Mouse (Mus musculus): ENCODE measurements around the gene Cited4. TPM values are rescaled to one million over a fixed set of nuclear protein-coding genes. Genes with fewer than 3 reads are reported as not detected.

Cited4 gene
- polyA plus RNA-seq, 1 experiment from 2014 or later, result 7.3 TPM

DNA sequence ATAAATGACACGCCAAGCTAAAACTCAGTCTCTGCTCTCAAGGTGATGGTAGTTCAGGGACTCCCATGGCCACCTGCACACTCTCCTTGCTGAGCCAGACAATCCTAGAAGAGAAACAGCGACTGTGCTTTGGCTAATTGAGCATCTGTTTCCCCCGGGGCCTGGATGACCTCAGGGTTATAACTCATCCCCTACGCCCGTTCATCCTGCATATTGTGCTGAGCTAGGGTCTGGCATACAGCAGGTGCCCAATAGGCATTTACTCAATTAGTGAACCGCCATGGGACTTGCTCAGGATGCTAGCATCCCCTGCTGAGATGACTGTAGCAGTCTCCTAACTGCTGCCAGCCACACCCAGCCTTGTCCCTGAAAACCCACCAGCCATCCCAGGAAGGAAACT, 20.9 kb downstream of the Cited4 start:
- DNase-seq (ENCODE audit: low spot score) (no peak), ATAC-seq (ENCODE audit: insufficient number of reproducible peaks, low FRiP score, low TSS enrichment, low read depth) (no peak)
- H3K27ac ChIP-seq (replicated peaks; ENCODE audit: low read depth, low read length), result no peak overlapping the region
- H3K9me3 ChIP-seq (ENCODE audit: control insufficient read depth, low read length), result no peaks in the 10 kb centered on the region
- no peak overlapping the region for H3K9ac ChIP-seq (ENCODE audit: low read length)
- WGBS, result 33% methylated on average over 6 of the region's 6 CpGs
- H3K4me1 ChIP-seq (ENCODE audit: control insufficient read depth, insufficient read depth, low read length), result no peaks in the 10 kb centered on the region
- H3K27me3 ChIP-seq (ENCODE audit: control insufficient read depth, insufficient read depth, low read length), result no peaks in the 10 kb centered on the region
- no peaks in the 10 kb centered on the region for H3K36me3 ChIP-seq (ENCODE audit: control insufficient read depth, insufficient read depth, low read length)
- H3K4me3 ChIP-seq (ENCODE audit: low read depth, low read length), result no peak overlapping the region
- no peak overlapping the region for H3K4me2 ChIP-seq (ENCODE audit: low read depth, severe bottlenecking)

DNA sequence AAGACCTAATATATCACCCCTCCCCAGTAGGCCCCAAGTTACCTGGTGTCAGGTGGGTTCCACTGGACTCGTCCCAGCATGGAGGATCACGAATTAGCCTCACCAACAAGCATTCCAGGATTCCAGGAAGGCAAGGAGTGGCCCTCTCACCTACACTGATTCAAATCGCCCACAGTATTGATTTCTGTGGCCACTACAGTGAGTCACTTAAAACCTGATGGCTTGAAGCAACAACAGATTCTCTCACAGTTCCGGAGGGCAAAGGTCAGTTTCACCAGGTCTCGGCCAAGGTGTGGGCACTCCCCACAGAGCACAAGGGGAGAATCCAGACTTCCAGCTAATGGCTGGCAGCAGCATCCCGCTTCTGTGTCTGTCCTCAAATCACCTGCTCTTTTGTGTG, 22.9 kb downstream of the Cited4 start:
- no peak overlapping the region for H3K9ac ChIP-seq (ENCODE audit: low read length)
- H3K36me3 ChIP-seq (ENCODE audit: control insufficient read depth, insufficient read depth, low read length), result no peaks in the 10 kb centered on the region
- 62% methylated on average over 6 of the region's 6 CpGs for WGBS
- no peaks in the 10 kb centered on the region for H3K9me3 ChIP-seq (ENCODE audit: control insufficient read depth, low read length)
- no peaks in the 10 kb centered on the region for H3K4me1 ChIP-seq (ENCODE audit: control insufficient read depth, insufficient read depth, low read length)
- ATAC-seq (ENCODE audit: insufficient number of reproducible peaks, low FRiP score, low TSS enrichment, low read depth) (no peak), DNase-seq (ENCODE audit: low spot score) (no peak)
- no peak overlapping the region for H3K4me2 ChIP-seq (ENCODE audit: low read depth, severe bottlenecking)
- H3K27me3 ChIP-seq (ENCODE audit: control insufficient read depth, insufficient read depth, low read length), result no peaks in the 10 kb centered on the region
- no peak overlapping the region for H3K4me3 ChIP-seq (ENCODE audit: low read depth, low read length)
- no peak overlapping the region for H3K27ac ChIP-seq (replicated peaks; ENCODE audit: low read depth, low read length)

DNA sequence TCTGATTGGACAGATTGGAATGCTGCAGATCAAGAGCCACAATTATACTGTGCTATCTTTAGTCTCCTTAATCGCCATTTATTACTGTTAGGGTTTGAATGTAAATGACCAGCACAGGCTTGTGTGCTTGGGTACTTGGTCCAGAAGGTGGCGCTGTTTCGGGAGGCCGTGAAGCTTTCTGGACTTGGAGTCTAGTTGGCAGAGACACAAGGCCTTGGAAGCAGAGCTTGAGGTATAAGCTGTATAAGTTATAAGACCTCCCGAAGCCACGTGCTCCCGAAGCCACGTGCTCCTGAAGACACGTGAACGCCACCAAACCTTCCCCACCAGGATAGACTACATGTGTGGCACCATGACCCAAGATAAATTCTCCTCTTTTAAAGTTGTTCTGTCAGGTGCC, 26.3 kb downstream of the Cited4 start:
- H3K27me3 ChIP-seq (ENCODE audit: control insufficient read depth, insufficient read depth, low read length), result peaks cover 10% of the 10 kb centered on the region
- peak; percentile 66 for DNase-seq (ENCODE audit: low spot score)
- H3K36me3 ChIP-seq (ENCODE audit: control insufficient read depth, insufficient read depth, low read length), result no peaks in the 10 kb centered on the region
- H3K4me2 ChIP-seq (ENCODE audit: low read depth, severe bottlenecking), result no peak overlapping the region
- 44% methylated on average over 10 of the region's 10 CpGs for WGBS
- ATAC-seq (ENCODE audit: insufficient number of reproducible peaks, low FRiP score, low TSS enrichment, low read depth), result no peak
- H3K9ac ChIP-seq (ENCODE audit: low read length), result no peak overlapping the region
- H3K9me3 ChIP-seq (ENCODE audit: control insufficient read depth, low read length), result no peaks in the 10 kb centered on the region
- H3K4me1 ChIP-seq (ENCODE audit: control insufficient read depth, insufficient read depth, low read length), result no peaks in the 10 kb centered on the region
- H3K4me3 ChIP-seq (ENCODE audit: low read depth, low read length), result no peak overlapping the region
- H3K27ac ChIP-seq (replicated peaks; ENCODE audit: low read depth, low read length), result no peak overlapping the region

DNA sequence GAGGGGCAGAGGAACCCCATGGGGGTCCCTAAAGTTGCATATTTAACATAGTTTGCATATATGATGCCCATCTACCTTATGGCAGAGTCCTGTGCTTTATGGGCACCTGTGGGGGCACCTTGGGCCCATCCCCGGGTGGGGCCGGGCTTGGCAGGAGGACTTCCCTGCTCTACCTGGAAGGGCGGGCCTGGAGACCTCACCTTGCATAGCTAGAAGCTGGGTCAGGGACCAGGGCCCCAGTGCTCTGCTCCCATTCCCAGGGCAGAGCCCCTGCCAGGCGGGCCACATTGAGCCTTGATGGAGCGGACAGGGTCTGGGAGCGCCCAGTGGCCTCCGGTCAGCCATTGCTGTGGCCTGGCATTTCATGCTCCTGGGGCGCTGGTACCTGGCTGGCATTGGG, 31.0 kb downstream of the Cited4 start:
- WGBS, result 86% methylated on average over 8 of the region's 8 CpGs
- Histone ChIP-seq H3K9me3 (ENCODE audit: control insufficient read depth, low read length) (no peaks in the 10 kb centered on the region), H3K27ac (replicated peaks; ENCODE audit: low read depth, low read length) (no peak overlapping the region), H3K9ac (ENCODE audit: low read length) (no peak overlapping the region), H3K4me2 (ENCODE audit: low read depth, severe bottlenecking) (no peak overlapping the region), H3K27me3 (ENCODE audit: control insufficient read depth, insufficient read depth, low read length) (peaks cover 17% of the 10 kb centered on the region), H3K36me3 (ENCODE audit: control insufficient read depth, insufficient read depth, low read length) (no peaks in the 10 kb centered on the region), H3K4me3 (ENCODE audit: low read depth, low read length) (no peak overlapping the region), H3K4me1 (ENCODE audit: control insufficient read depth, insufficient read depth, low read length) (no peaks in the 10 kb centered on the region)
- DNase-seq (ENCODE audit: low spot score) (no peak), ATAC-seq (ENCODE audit: insufficient number of reproducible peaks, low FRiP score, low TSS enrichment, low read depth) (no peak)

DNA sequence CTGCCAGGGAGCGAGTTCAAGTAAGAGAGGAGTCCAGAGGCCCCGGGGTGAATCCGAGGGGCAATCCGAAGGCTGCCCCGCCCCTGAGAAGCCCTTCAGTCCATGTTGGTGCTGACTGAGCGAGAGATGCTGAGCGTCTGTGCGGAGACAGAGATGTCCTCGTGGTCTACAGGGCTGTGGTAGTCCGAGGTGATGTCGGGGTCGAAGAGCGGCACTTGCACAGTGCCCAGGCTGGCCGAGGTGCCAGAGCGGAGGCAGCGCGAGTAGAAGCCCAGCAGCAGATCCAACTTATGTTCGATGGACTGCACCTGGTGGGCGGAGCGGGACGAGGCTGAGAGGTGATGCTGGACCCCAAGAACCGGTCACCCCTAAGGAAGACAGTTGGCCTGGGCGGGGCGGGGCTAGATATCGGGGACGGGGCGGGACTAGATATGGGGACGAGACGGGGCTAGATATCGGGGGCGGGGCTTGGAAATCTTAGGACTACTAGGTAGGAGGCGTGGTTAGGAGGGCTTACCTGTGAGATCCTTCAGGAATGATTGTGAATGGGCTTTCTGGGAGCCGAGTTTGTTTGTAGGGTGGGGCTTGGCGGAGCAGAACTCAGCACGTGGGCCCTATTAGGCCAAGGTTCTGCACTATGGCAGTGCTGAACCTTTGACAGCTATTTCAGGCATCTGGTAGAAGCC, 31.6 kb downstream of the Cited4 start:
- Histone ChIP-seq H3K9me3 (ENCODE audit: control insufficient read depth, low read length) (no peaks in the 10 kb centered on the region), H3K4me3 (ENCODE audit: low read depth, low read length) (peak overlapping the region; percentile 8; the same call in 1 of the 2 replicates), H3K36me3 (ENCODE audit: control insufficient read depth, insufficient read depth, low read length) (no peaks in the 10 kb centered on the region), H3K27ac (replicated peaks; ENCODE audit: low read depth, low read length) (no peak overlapping the region), H3K4me1 (ENCODE audit: control insufficient read depth, insufficient read depth, low read length) (no peaks in the 10 kb centered on the region), H3K9ac (ENCODE audit: low read length) (no peak overlapping the region), H3K4me2 (ENCODE audit: low read depth, severe bottlenecking) (peak overlapping the region; percentile 7; the same call in 1 of the 2 replicates), H3K27me3 (ENCODE audit: control insufficient read depth, insufficient read depth, low read length) (peaks cover 17% of the 10 kb centered on the region)
- ATAC-seq (ENCODE audit: insufficient number of reproducible peaks, low FRiP score, low TSS enrichment, low read depth) (no peak), DNase-seq (ENCODE audit: low spot score) (no peak)
- WGBS, result 11% methylated on average over 35 of the region's 35 CpGs

DNA sequence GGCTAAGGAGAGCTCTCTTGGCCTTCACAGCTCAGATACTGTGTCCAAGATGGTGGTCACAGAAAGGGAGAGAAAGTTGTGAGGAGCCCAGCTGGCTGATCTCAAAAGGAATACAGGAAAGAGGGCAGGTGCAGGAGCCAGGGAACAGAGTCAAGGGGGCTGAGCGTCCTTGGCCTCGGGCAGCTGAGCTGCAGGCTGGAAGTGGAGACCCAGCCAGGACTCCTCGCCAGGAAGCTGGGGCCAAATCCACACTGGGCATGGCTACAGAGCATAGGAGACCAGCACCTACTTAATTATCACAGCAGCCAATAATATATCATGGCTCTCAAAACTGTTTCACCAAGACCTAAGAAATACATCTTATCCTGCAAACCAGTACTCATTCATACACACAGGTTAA, 34.8 kb downstream of the Cited4 start:
- Histone ChIP-seq H3K9me3 (ENCODE audit: control insufficient read depth, low read length) (no peaks in the 10 kb centered on the region), H3K9ac (ENCODE audit: low read length) (no peak overlapping the region), H3K36me3 (ENCODE audit: control insufficient read depth, insufficient read depth, low read length) (no peaks in the 10 kb centered on the region), H3K4me1 (ENCODE audit: control insufficient read depth, insufficient read depth, low read length) (no peaks in the 10 kb centered on the region), H3K27me3 (ENCODE audit: control insufficient read depth, insufficient read depth, low read length) (peaks cover 17% of the 10 kb centered on the region), H3K27ac (replicated peaks; ENCODE audit: low read depth, low read length) (no peak overlapping the region), H3K4me2 (ENCODE audit: low read depth, severe bottlenecking) (no peak overlapping the region), H3K4me3 (ENCODE audit: low read depth, low read length) (no peak overlapping the region)
- ATAC-seq (ENCODE audit: insufficient number of reproducible peaks, low FRiP score, low TSS enrichment, low read depth) (no peak), DNase-seq (ENCODE audit: low spot score) (no peak)
- WGBS, result 84% methylated on average over 3 of the region's 3 CpGs

DNA sequence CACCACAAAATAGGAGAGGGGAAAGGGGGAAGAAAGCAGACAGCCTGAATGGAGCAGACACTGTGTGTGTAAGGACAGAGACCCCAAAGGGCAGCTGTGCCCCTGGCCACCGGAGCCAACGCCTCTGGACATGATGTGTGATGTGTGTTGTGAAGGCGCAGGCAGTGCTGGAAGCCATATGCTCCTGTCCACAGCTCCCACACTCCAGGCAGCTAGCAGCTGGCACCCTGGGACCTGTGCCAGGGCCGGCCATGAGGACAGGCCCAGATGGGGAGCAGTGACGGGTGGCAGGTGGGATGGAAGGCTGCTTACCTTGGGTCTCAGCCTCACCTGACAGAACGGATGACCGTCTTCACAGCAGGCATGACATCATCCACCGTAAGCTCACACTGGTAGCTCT, 35.7 kb downstream of the Cited4 start:
- H3K4me1 ChIP-seq (ENCODE audit: control insufficient read depth, insufficient read depth, low read length), result no peaks in the 10 kb centered on the region

DNA sequence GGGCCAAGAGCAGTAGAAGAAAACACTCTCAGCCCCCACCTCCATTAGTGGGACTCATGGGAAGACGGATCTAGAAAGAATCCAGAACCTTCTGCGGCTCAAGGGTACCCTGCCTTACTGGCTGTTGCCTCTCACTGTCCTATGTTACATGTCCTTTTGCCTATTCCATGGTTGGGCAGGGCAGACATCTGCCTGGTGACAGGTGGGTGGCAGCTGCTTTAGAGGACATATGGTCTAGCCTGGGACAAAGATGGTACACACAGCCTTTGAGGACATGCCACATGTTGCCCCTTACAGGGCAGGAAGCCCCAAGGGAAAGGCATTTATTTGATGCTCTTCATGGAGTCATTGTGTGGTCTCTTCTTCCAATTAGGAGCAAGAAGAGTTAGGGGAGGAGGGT, 36.1 kb downstream of the Cited4 start:
- H3K27me3 ChIP-seq (ENCODE audit: control insufficient read depth, insufficient read depth, low read length), result peaks cover 10% of the 10 kb centered on the region
- no peaks in the 10 kb centered on the region for H3K36me3 ChIP-seq (ENCODE audit: control insufficient read depth, insufficient read depth, low read length)
- no peak overlapping the region for H3K9ac ChIP-seq (ENCODE audit: low read length)
- H3K4me3 ChIP-seq (ENCODE audit: low read depth, low read length), result no peak overlapping the region
- H3K4me2 ChIP-seq (ENCODE audit: low read depth, severe bottlenecking), result no peak overlapping the region
- H3K9me3 ChIP-seq (ENCODE audit: control insufficient read depth, low read length), result no peaks in the 10 kb centered on the region
- no peaks in the 10 kb centered on the region for H3K4me1 ChIP-seq (ENCODE audit: control insufficient read depth, insufficient read depth, low read length)
- no peak overlapping the region for H3K27ac ChIP-seq (replicated peaks; ENCODE audit: low read depth, low read length)
- ATAC-seq (ENCODE audit: insufficient number of reproducible peaks, low FRiP score, low TSS enrichment, low read depth) (no peak), DNase-seq (ENCODE audit: low spot score) (no peak)
- 88% methylated on average over 2 of the region's 2 CpGs for WGBS

More for the DNA sequence above, 35.7 kb downstream of the Cited4 start:
- Histone ChIP-seq H3K9me3 (ENCODE audit: control insufficient read depth, low read length) (no peaks in the 10 kb centered on the region), H3K4me2 (ENCODE audit: low read depth, severe bottlenecking) (no peak overlapping the region), H3K36me3 (ENCODE audit: control insufficient read depth, insufficient read depth, low read length) (no peaks in the 10 kb centered on the region), H3K27me3 (ENCODE audit: control insufficient read depth, insufficient read depth, low read length) (peaks cover 14% of the 10 kb centered on the region), H3K9ac (ENCODE audit: low read length) (no peak overlapping the region), H3K27ac (replicated peaks; ENCODE audit: low read depth, low read length) (no peak overlapping the region), H3K4me3 (ENCODE audit: low read depth, low read length) (no peak overlapping the region)
- WGBS, result 83% methylated on average over 8 of the region's 8 CpGs
- no peak for ATAC-seq (ENCODE audit: insufficient number of reproducible peaks, low FRiP score, low TSS enrichment, low read depth)
- DNase-seq (ENCODE audit: low spot score), result no peak

DNA sequence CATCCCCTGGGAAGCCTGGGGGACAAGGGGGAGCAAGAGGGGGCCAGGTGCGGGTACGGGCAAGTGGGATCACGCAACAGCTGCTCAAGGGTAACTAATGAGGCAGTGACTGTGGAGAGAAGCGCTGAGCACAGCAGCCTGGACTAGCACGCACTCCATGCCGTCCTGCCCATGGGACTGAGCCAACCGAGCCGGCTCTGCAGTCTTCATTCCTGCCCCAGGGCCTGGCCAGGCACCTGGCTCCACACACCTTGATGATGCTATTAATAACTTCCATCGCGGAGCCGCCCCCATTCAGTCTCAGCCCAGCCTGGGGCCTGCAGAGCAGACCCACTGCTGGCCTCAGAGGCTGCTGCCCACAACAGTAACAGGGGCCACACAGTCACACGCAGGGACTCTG, 45.9 kb downstream of the Cited4 start:
- no peak for DNase-seq (ENCODE audit: low spot score)
- Histone ChIP-seq H3K27me3 (ENCODE audit: control insufficient read depth, insufficient read depth, low read length) (0 out of 2 replicates have a peak, but pooled peaks cover 2% of the 10 kb centered on the region), H3K9me3 (ENCODE audit: control insufficient read depth, low read length) (no peaks in the 10 kb centered on the region), H3K4me3 (ENCODE audit: low read depth, low read length) (no peak overlapping the region), H3K4me1 (ENCODE audit: control insufficient read depth, insufficient read depth, low read length) (peaks cover 15% of the 10 kb centered on the region), H3K9ac (ENCODE audit: low read length) (no peak overlapping the region), H3K4me2 (ENCODE audit: low read depth, severe bottlenecking) (no peak overlapping the region), H3K27ac (replicated peaks; ENCODE audit: low read depth, low read length) (no peak overlapping the region), H3K36me3 (ENCODE audit: control insufficient read depth, insufficient read depth, low read length) (no peaks in the 10 kb centered on the region)
- 67% methylated on average over 12 of the region's 12 CpGs for WGBS
- no peak for ATAC-seq (ENCODE audit: insufficient number of reproducible peaks, low FRiP score, low TSS enrichment, low read depth)
